Mouse (Mus musculus): ENCODE measurements at regions not wholly inside any gene's neighbourhood (a gene's known extent, or its start where the extent isn't known, plus 50 kb on each side); places are given as distances from the start of the nearest gene placed in this dataset.

GRCm38 (mm10) chr13:101289407-101289806 is 456.2 kb upstream of the Slc30a5 start:
- no peaks in the 10 kb centered on the region for H3K9me3 ChIP-seq (ENCODE audit: control insufficient read depth, low read length)
- no peak overlapping the region for H3K4me2 ChIP-seq (ENCODE audit: low read depth, low read length)
- H3K4me1 ChIP-seq (ENCODE audit: control insufficient read depth, insufficient read depth, low read length), result no peaks in the 10 kb centered on the region
- no peaks in the 10 kb centered on the region for H3K27me3 ChIP-seq (ENCODE audit: control insufficient read depth, insufficient read depth, low read length)
- no peak for ATAC-seq (ENCODE audit: low read depth)
- H3K27ac ChIP-seq (ENCODE audit: low read depth, low read length), result no peak overlapping the region
- WGBS, result 94% methylated on average over 4 of the region's 4 CpGs
- H3K36me3 ChIP-seq (ENCODE audit: control insufficient read depth, insufficient read depth, low read length), result no peaks in the 10 kb centered on the region
- no peak overlapping the region for H3K9ac ChIP-seq (replicated peaks; ENCODE audit: low read depth, low read length)
- H3K4me3 ChIP-seq (ENCODE audit: low read depth, low read length), result no peak overlapping the region

GRCm38 (mm10) chr13:101287131-101287530 is 453.9 kb upstream of the Slc30a5 start:
- WGBS, result 64% methylated on average over 4 of the region's 4 CpGs
- Histone ChIP-seq H3K4me3 (ENCODE audit: low read depth, low read length) (no peak overlapping the region), H3K4me2 (ENCODE audit: low read depth, low read length) (no peak overlapping the region), H3K27ac (ENCODE audit: low read depth, low read length) (no peak overlapping the region), H3K36me3 (ENCODE audit: control insufficient read depth, insufficient read depth, low read length) (no peaks in the 10 kb centered on the region), H3K9me3 (ENCODE audit: control insufficient read depth, low read length) (no peaks in the 10 kb centered on the region), H3K27me3 (ENCODE audit: control insufficient read depth, insufficient read depth, low read length) (no peaks in the 10 kb centered on the region), H3K4me1 (ENCODE audit: control insufficient read depth, insufficient read depth, low read length) (no peaks in the 10 kb centered on the region), H3K9ac (replicated peaks; ENCODE audit: low read depth, low read length) (no peak overlapping the region)
- no peak for ATAC-seq (ENCODE audit: low read depth)

GRCm38 (mm10) chr13:101286029-101286917 is 453.0 kb upstream of the Slc30a5 start:
- ATAC-seq (ENCODE audit: low read depth), result no peak; the same call in 1 of the 2 replicates

GRCm38 (mm10) chr13:101278127-101278526 is 444.9 kb upstream of the Slc30a5 start:
- ATAC-seq (ENCODE audit: low read depth), result no peak
- H3K27me3 ChIP-seq (ENCODE audit: control insufficient read depth, insufficient read depth, low read length), result no peaks in the 10 kb centered on the region
- no peak overlapping the region for H3K9ac ChIP-seq (replicated peaks; ENCODE audit: low read depth, low read length)
- 76% methylated on average over 1 of the region's 1 CpGs for WGBS
- H3K36me3 ChIP-seq (ENCODE audit: control insufficient read depth, insufficient read depth, low read length), result no peaks in the 10 kb centered on the region
- H3K4me1 ChIP-seq (ENCODE audit: control insufficient read depth, insufficient read depth, low read length), result no peaks in the 10 kb centered on the region
- H3K27ac ChIP-seq (ENCODE audit: low read depth, low read length), result no peak overlapping the region
- H3K9me3 ChIP-seq (ENCODE audit: control insufficient read depth, low read length), result no peaks in the 10 kb centered on the region; the same call in 1 of the 2 replicates
- H3K4me2 ChIP-seq (ENCODE audit: low read depth, low read length), result no peak overlapping the region
- no peak overlapping the region for H3K4me3 ChIP-seq (ENCODE audit: low read depth, low read length)

More at GRCm38 (mm10) chr13:101286029-101286917, 453.0 kb upstream of the Slc30a5 start:
- 74% methylated on average over 15 of the region's 15 CpGs for WGBS
- no peaks in the 10 kb centered on the region for H3K36me3 ChIP-seq (ENCODE audit: control insufficient read depth, insufficient read depth, low read length)
- H3K27ac ChIP-seq (ENCODE audit: low read depth, low read length), result no peak overlapping the region
- H3K27me3 ChIP-seq (ENCODE audit: control insufficient read depth, insufficient read depth, low read length), result no peaks in the 10 kb centered on the region
- H3K4me3 ChIP-seq (ENCODE audit: low read depth, low read length), result no peak overlapping the region
- H3K9ac ChIP-seq (replicated peaks; ENCODE audit: low read depth, low read length), result no peak overlapping the region
- no peaks in the 10 kb centered on the region for H3K9me3 ChIP-seq (ENCODE audit: control insufficient read depth, low read length)
- H3K4me1 ChIP-seq (ENCODE audit: control insufficient read depth, insufficient read depth, low read length), result no peaks in the 10 kb centered on the region
- no peak overlapping the region for H3K4me2 ChIP-seq (ENCODE audit: low read depth, low read length)

- Histone ChIP-seq H3K36me3 (ENCODE audit: control insufficient read depth, insufficient read depth, low read length) (no peaks in the 10 kb centered on the region), H3K4me2 (ENCODE audit: low read depth, low read length) (no peak overlapping the region), H3K27me3 (ENCODE audit: control insufficient read depth, insufficient read depth, low read length) (no peaks in the 10 kb centered on the region), H3K4me3 (ENCODE audit: low read depth, low read length) (no peak overlapping the region), H3K27ac (ENCODE audit: low read depth, low read length) (no peak overlapping the region), H3K9ac (replicated peaks; ENCODE audit: low read depth, low read length) (no peak overlapping the region), H3K4me1 (ENCODE audit: control insufficient read depth, insufficient read depth, low read length) (no peaks in the 10 kb centered on the region), H3K9me3 (ENCODE audit: control insufficient read depth, low read length) (no peaks in the 10 kb centered on the region; the same call in 1 of the 2 replicates)
- WGBS, result 86% methylated on average over 2 of the region's 2 CpGs
- no peak for ATAC-seq (ENCODE audit: low read depth)
These were observed 443.5 kb upstream of the Slc30a5 start for GRCm38 (mm10) chr13:101276766-101277165.

- no peak overlapping the region for H3K4me3 ChIP-seq (ENCODE audit: low read depth, low read length)
- H3K9ac ChIP-seq (replicated peaks; ENCODE audit: low read depth, low read length), result no peak overlapping the region
- ATAC-seq (ENCODE audit: low read depth), result no peak
- H3K4me2 ChIP-seq (ENCODE audit: low read depth, low read length), result no peak overlapping the region
- no peaks in the 10 kb centered on the region; the same call in 1 of the 2 replicates for H3K9me3 ChIP-seq (ENCODE audit: control insufficient read depth, low read length)
- H3K4me1 ChIP-seq (ENCODE audit: control insufficient read depth, insufficient read depth, low read length), result no peaks in the 10 kb centered on the region
- H3K27me3 ChIP-seq (ENCODE audit: control insufficient read depth, insufficient read depth, low read length), result no peaks in the 10 kb centered on the region
- no peak overlapping the region for H3K27ac ChIP-seq (ENCODE audit: low read depth, low read length)
- 74% methylated on average over 7 of the region's 7 CpGs for WGBS
- no peaks in the 10 kb centered on the region for H3K36me3 ChIP-seq (ENCODE audit: control insufficient read depth, insufficient read depth, low read length)
These were observed 441.4 kb upstream of the Slc30a5 start for GRCm38 (mm10) chr13:101274470-101275141.

- Histone ChIP-seq H3K27me3 (ENCODE audit: control insufficient read depth, insufficient read depth, low read length) (no peaks in the 10 kb centered on the region), H3K4me1 (ENCODE audit: control insufficient read depth, insufficient read depth, low read length) (no peaks in the 10 kb centered on the region), H3K4me3 (ENCODE audit: low read depth, low read length) (no peak overlapping the region), H3K36me3 (ENCODE audit: control insufficient read depth, insufficient read depth, low read length) (no peaks in the 10 kb centered on the region), H3K4me2 (ENCODE audit: low read depth, low read length) (no peak overlapping the region), H3K27ac (ENCODE audit: low read depth, low read length) (no peak overlapping the region), H3K9ac (replicated peaks; ENCODE audit: low read depth, low read length) (no peak overlapping the region), H3K9me3 (ENCODE audit: control insufficient read depth, low read length) (no peaks in the 10 kb centered on the region)
- 90% methylated on average over 7 of the region's 7 CpGs for WGBS
- no peak for ATAC-seq (ENCODE audit: low read depth)
These were observed 440.1 kb upstream of the Slc30a5 start for GRCm38 (mm10) chr13:101273321-101273720.

GRCm38 (mm10) chr13:101253698-101254468 is 420.7 kb upstream of the Slc30a5 start:
- Histone ChIP-seq H3K27ac (ENCODE audit: low read depth, low read length) (no peak overlapping the region), H3K36me3 (ENCODE audit: control insufficient read depth, insufficient read depth, low read length) (no peaks in the 10 kb centered on the region), H3K4me2 (ENCODE audit: low read depth, low read length) (no peak overlapping the region), H3K27me3 (ENCODE audit: control insufficient read depth, insufficient read depth, low read length) (no peaks in the 10 kb centered on the region), H3K4me3 (ENCODE audit: low read depth, low read length) (no peak overlapping the region), H3K9ac (replicated peaks; ENCODE audit: low read depth, low read length) (no peak overlapping the region), H3K9me3 (ENCODE audit: control insufficient read depth, low read length) (no peaks in the 10 kb centered on the region), H3K4me1 (ENCODE audit: control insufficient read depth, insufficient read depth, low read length) (no peaks in the 10 kb centered on the region)
- ATAC-seq (ENCODE audit: low read depth), result no peak
- WGBS, result 71% methylated on average over 5 of the region's 5 CpGs
